Mouse (Mus musculus) brain, embryonic 18.5 days (tissue): ENCODE data around the gene Smg5.
"Not testable (repeated sequence)": the region's sequence is repeated elsewhere in the genome, so short reads cannot be mapped to it uniquely, and the experiment has no call there.

Experiments
- DNase-seq: peaks from one replicate; pipeline ENCODE4 v3.0.0-alpha.2; 2012; ENCODE audit warnings: low read depth, low spot score

Gene Smg5

GRCm38 (mm10) chr3:88336058-88337013 lies at the start of gene Smg5, which contains the start of gene Tmem79:
TSS of gene Smg5 (plus strand) at chr3:88336260.
TSS of gene Tmem79 (minus strand) at chr3:88336148.
- peak; percentile 87 for DNase-seq

DNA sequence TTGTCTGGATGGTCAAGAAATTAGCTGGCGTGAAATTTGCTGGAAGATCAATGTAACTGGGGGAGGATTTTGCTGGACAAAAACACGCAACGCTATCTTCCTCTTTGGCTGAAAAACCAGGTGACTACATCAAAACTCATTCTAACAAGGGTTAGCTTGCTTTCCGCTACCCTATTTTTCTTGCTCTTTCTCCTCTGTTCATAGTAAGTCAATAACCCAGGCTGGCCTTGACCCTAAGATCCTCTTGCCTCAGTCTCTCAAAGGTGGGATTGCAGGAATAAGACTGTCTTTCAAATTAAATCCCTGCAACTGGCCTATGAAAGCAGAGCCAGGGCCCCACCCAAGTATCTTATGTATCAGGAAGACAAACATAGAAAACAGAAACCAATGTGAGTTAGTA lies 49.0 kb upstream of the Smg5 start, which contains the start of gene Gm38392:
Gene Gm38392 (minus strand): TSS at position 101 of the 400 bp plus-strand sequence.
- DNase-seq = no peak

- not testable (repeated sequence) for DNase-seq
Observed at GRCm38 (mm10) chr3:88288133-88288713, 47.8 kb upstream of the Smg5 start.

DNA sequence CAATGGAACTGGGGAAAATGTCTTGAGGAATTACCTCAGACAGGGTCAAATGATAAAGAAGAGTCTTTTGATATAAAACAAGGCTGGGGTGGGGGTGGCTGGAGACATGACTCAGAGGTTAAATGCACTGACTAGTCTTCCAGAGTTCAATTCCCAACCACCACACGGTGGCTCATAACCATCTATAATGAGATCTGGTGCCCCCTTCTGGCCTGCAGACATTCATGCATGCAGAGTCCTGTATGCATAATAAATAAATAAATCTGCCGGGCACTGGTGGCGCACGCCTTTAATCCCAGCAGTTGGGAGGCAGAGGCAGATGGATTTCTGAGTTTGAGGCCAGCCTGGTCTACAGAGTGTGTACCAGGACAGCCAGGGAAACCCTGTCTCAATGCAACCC lies 44.1 kb upstream of the Smg5 start:
- DNase-seq = no peak

- DNase-seq = not testable (repeated sequence)
Observed at GRCm38 (mm10) chr3:88295272-88295671, 40.8 kb upstream of the Smg5 start.

- no peak for DNase-seq
Observed at GRCm38 (mm10) chr3:88296110-88296560, 39.9 kb upstream of the Smg5 start.

DNA sequence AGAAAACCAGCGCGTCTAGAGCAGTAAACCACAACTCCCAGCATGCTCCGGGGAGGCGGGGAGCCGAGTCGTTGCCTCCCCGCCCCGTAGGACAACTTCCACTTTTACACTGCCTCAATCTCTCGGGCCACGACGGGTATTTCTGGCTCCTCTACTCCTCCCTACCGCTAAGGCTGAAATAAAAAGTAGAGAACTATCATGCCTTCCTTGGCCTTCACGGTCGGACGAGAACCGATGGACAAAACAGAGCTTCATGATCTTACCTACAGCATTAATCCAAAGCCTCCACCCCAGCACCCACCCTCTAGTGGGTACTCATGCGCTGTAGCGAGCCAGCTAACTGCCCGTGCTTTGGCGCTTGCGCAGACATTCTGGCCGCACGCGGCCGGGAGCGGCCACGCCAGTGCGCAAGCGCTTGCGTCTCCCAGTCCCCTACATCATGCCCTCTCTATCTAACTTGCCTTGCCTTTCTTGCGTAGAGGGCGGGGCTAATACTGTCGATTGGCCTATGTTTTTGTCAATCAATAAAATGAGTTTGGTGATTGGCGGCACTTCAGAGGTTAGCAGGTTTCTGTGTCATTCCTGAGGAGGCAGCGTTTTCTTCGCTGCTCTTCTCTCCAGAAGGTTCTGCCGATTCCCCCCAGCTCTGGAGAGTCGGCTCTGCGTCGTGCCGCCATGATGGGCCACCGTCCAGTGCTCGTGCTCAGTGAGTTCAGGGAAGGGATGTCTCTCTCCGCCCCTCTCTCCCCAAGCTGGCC lies 39.3 kb upstream of the Smg5 start, which contains the start of the genes Tsacc and Cct3:
Gene Tsacc (minus strand): TSS at position 439 of the 758 bp plus-strand sequence.
Gene Cct3 (plus strand): TSS at position 556 of the 758 bp plus-strand sequence.
- DNase-seq = peak; percentile 99

GRCm38 (mm10) chr3:88297321-88297851 lies 38.7 kb upstream of the Smg5 start:
- peak; percentile 18 for DNase-seq

DNA sequence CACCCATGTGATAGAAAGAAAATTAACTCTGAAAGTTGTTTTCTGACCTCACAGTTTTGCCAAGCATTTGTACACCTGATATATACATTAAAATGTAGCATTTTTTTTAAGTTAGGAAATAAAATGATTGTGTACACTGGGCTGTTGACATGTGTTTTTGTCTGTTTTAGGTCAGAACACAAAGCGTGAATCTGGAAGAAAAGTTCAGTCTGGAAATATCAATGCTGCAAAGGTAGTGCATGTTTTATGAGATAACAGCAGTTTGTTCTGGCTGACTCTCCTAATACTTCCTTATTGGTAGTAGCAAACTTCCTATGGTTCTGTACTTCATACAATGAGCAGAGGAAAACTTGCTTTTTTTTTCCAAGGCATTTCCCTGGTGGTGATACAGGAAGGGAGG lies 36.9 kb upstream of the Smg5 start:
- no peak for DNase-seq

DNA sequence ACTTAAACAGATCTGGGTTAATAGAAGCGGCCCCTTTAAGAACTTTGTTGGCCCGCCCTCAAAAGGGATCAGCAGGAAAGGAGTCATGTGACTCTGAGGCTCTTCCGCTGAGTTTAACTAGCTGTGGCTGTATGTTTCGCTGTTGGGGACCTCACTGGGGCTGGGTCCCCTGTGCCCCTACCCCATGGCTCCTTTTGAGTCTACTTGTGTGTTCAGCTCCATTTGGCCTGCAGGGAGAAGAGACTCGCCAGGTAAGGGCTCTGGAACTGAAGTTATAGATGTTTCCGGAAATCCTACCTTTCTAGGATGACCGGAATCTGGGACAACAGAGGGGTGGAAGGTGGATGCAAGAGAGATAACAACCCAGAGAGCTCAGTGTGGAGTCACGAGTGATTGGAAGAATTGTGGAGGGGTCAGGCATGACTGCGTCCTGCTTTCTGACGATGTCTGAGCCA lies 11.1 kb upstream of the Smg5 start, which contains the start of gene Glmp:
Gene Glmp (plus strand): TSS at position 73 of the 455 bp plus-strand sequence.
- peak; percentile 52 for DNase-seq

- no peak for DNase-seq
Observed at GRCm38 (mm10) chr3:88328956-88329355, 7.1 kb upstream of the Smg5 start.

- DNase-seq = no peak
Observed at GRCm38 (mm10) chr3:88331282-88331681, 4.8 kb upstream of the Smg5 start.

GRCm38 (mm10) chr3:88334029-88334658 lies 1.9 kb upstream of the Smg5 start:
- DNase-seq = no peak

- DNase-seq = no peak
Observed at GRCm38 (mm10) chr3:88334902-88335435, 1.1 kb upstream of the Smg5 start.

GRCm38 (mm10) chr3:88335436-88336053 lies 515 bp upstream of the Smg5 start:
- DNase-seq = no peak

DNA sequence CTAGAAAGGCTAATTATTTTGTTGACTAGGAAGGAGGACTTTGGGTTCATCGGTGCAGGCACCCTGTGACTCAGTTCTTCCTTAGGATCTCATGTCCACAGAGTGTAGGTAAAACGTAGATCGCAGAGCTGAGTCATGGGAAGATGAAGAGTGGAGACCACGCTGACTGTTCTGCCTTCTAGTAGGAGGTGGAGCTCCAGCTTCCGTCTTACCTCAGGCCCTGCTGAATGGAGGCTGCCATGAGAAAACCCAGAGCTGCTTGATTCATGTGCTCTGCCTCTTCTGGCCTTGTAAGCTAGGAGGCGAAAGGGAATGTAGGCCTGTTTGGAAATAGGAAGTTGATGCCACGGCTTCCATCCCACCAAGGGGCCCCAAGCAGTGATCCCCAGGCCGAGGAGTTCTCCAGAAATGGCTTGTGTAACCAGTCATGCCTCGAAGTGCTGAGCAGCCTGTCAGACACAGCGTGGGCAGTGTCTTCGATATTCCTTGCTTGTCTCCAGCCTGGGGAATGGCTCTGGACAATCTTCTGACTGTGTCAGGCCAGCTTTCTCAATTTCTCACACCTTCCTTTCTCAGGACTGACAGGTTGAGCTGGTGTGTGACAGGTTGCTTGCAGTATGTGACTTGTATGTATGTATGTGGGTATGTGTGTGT lies 1.4 kb downstream of the Smg5 start:
- DNase-seq = no peak

- DNase-seq = no peak
Observed at GRCm38 (mm10) chr3:88338316-88338715, 2.3 kb downstream of the Smg5 start.

GRCm38 (mm10) chr3:88339006-88339405 lies 2.9 kb downstream of the Smg5 start:
- no peak for DNase-seq

DNA sequence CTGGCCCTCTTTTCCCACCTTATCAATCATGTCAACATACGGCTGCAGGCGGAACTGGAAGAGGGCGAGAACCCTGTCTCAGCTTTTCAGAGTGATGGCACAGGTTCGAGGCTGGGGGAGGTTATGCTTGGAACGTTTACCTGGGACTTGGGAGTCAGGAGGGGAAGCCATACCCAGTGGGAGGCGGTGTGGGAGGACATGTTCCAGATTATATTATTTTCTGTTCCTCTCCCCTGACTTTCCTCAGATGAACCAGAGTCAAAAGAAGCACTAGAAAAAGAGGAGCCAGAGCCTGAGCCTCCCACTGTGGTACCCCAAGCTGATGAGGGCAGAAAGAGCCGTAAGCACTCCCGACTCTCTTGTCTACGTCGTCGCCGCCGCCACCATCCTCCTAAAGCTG lies 14.7 kb downstream of the Smg5 start:
- no peak for DNase-seq
